Mouse (Mus musculus) heart, embryonic 12.5 days (tissue): Measurements from ENCODE around the gene Efcab5. TPM values are rescaled to one million over a fixed set of nuclear protein-coding genes. Genes with fewer than 3 reads are reported as not detected.

Source experiments
- ATAC-seq: fragments of 200-750 bp; cut with Nextera tagmentation; 2 replicates; pipeline ENCODE4 v1.8.0; 2017; ENCODE audit warnings: moderate TSS enrichment, moderate library complexity; ENCODE audit not compliant: insufficient number of reproducible peaks, low FRiP score
- H3K27ac ChIP-seq: fragments of 300-500 bp; sonication (generic); 2 replicates; pipeline ENCODE4 v1.5.1; 2016; ENCODE audit warnings: mild to moderate bottlenecking, moderate library complexity; ENCODE audit not compliant: poor library complexity, severe bottlenecking
- H3K27me3 ChIP-seq: fragments of 300-500 bp; sonication (generic); replicated peaks from 2 replicates; pipeline ENCODE4 v1.6.1; 2016; ENCODE audit warnings: mild to moderate bottlenecking, moderate library complexity
- H3K36me3 ChIP-seq: fragments of 300-500 bp; sonication (generic); 2 replicates; pipeline ENCODE4 v1.6.1; 2016; ENCODE audit warnings: mild to moderate bottlenecking, moderate library complexity
- H3K4me1 ChIP-seq: fragments of 300-500 bp; sonication (generic); replicated peaks from 2 replicates; pipeline ENCODE4 v1.6.1; 2016; ENCODE audit warnings: mild to moderate bottlenecking
- H3K4me2 ChIP-seq: fragments of 300-500 bp; sonication (generic); 2 replicates; pipeline ENCODE4 v1.6.1; 2016; ENCODE audit warnings: mild to moderate bottlenecking, moderate library complexity
- H3K4me3 ChIP-seq: fragments of 300-500 bp; sonication (generic); 2 replicates; pipeline ENCODE4 v1.5.1; 2016; ENCODE audit warnings: mild to moderate bottlenecking
- H3K9ac ChIP-seq: fragments of 300-500 bp; sonication (generic); 2 replicates; pipeline ENCODE4 v1.6.1; 2016; ENCODE audit warnings: mild to moderate bottlenecking, moderate library complexity
- H3K9me3 ChIP-seq: fragments of 300-500 bp; sonication (generic); replicated peaks from 2 replicates; pipeline ENCODE4 v1.6.1; 2016; ENCODE audit warnings: mild to moderate bottlenecking, moderate library complexity
- WGBS: fragments of 180-500 bp; shearing (Covaris S2); methylation state at CpG from one replicate; pipeline ENCODE4 v1.1.7; 2016; 5-methylcytosine and 5-hydroxymethylcytosine counted together
- microRNA counts: library from miRNA; unstranded; fragments of <30 nt; microRNA quantifications from one replicate; lab custom pipeline; 2017
- microRNA-seq: library from miRNA; unstranded; fragments of <30 nt; microRNA quantifications from one replicate; pipeline ENCODE4, GENCODE M21; 2017
- polyA plus RNA-seq: library from polyadenylated mRNA; unstranded; fragments of >200 nt; fragmentation: Nextera tagmentation; extraction: Ambion mirVana; gene quantifications from 2 replicates; pipeline ENCODE4 v1.2.1, GENCODE M21; 2016

Gene Efcab5
- polyA plus RNA-seq, 1 experiment from 2014 or later = 0.11 TPM

- 0 out of 2 replicates have a peak, but pooled peaks cover 3% of the 10 kb centered on the region for H3K4me1 ChIP-seq
- WGBS = 80% methylated on average over 4 of the region's 4 CpGs
- no peaks in the 10 kb centered on the region for H3K9me3 ChIP-seq
- H3K4me2 ChIP-seq = no peak overlapping the region
- H3K9ac ChIP-seq = no peak overlapping the region
- H3K4me3 ChIP-seq = no peak overlapping the region
- no peak for ATAC-seq
- no peak overlapping the region for H3K27ac ChIP-seq
- H3K36me3 ChIP-seq = peaks cover 39% of the 10 kb centered on the region
- no peaks in the 10 kb centered on the region for H3K27me3 ChIP-seq
These were observed 118.0 kb downstream of the Efcab5 start for GRCm38 (mm10) chr11:77070721-77071120.

- H3K27ac ChIP-seq = no peak overlapping the region
- H3K9ac ChIP-seq = no peak overlapping the region
- 70% methylated on average over 4 of the region's 4 CpGs for WGBS
- H3K27me3 ChIP-seq = no peaks in the 10 kb centered on the region
- no peak for ATAC-seq
- no peaks in the 10 kb centered on the region for H3K9me3 ChIP-seq
- H3K36me3 ChIP-seq = peaks cover 23% of the 10 kb centered on the region
- H3K4me3 ChIP-seq = no peak overlapping the region
- H3K4me2 ChIP-seq = no peak overlapping the region
- 0 out of 2 replicates have a peak, but pooled peaks cover 7% of the 10 kb centered on the region for H3K4me1 ChIP-seq
These were observed 119.9 kb downstream of the Efcab5 start for GRCm38 (mm10) chr11:77068825-77069224.

- 90% methylated on average over 2 of the region's 2 CpGs for WGBS
- Histone ChIP-seq H3K27me3 (no peaks in the 10 kb centered on the region), H3K4me1 (0 out of 2 replicates have a peak, but pooled peaks cover 3% of the 10 kb centered on the region), H3K4me3 (no peak overlapping the region), H3K9ac (no peak overlapping the region), H3K9me3 (no peaks in the 10 kb centered on the region), H3K4me2 (no peak overlapping the region), H3K36me3 (peaks cover 13% of the 10 kb centered on the region; the same call in 1 of the 2 replicates), H3K27ac (no peak overlapping the region)
- no peak for ATAC-seq
These were observed 125.4 kb downstream of the Efcab5 start for GRCm38 (mm10) chr11:77063406-77063805.

- Histone ChIP-seq H3K36me3 (peaks cover 10% of the 10 kb centered on the region; the same call in 1 of the 2 replicates), H3K4me3 (no peak overlapping the region), H3K9ac (no peak overlapping the region), H3K4me2 (no peak overlapping the region), H3K9me3 (no peaks in the 10 kb centered on the region), H3K27ac (no peak overlapping the region), H3K4me1 (0 out of 2 replicates have a peak, but pooled peaks cover 3% of the 10 kb centered on the region), H3K27me3 (no peaks in the 10 kb centered on the region)
- no peak for ATAC-seq
- WGBS = 67% methylated on average over 5 of the region's 5 CpGs
These were observed 126.8 kb downstream of the Efcab5 start for GRCm38 (mm10) chr11:77061951-77062350.

- ATAC-seq = no peak
- no peaks in the 10 kb centered on the region for H3K9me3 ChIP-seq
- no peaks in the 10 kb centered on the region for H3K27me3 ChIP-seq
- H3K9ac ChIP-seq = no peak overlapping the region
- H3K4me3 ChIP-seq = no peak overlapping the region
- H3K4me1 ChIP-seq = no peaks in the 10 kb centered on the region
- no peak overlapping the region for H3K27ac ChIP-seq
- no peak overlapping the region for H3K4me2 ChIP-seq
- WGBS = 93% methylated on average over 2 of the region's 2 CpGs
- peaks cover 23% of the 10 kb centered on the region for H3K36me3 ChIP-seq
These were observed 146.0 kb downstream of the Efcab5 start for GRCm38 (mm10) chr11:77042816-77043215.

GRCm38 (mm10) chr11:77041891-77042290, 146.9 kb downstream of the Efcab5 start:
- no peaks in the 10 kb centered on the region for H3K4me1 ChIP-seq
- peaks cover 19% of the 10 kb centered on the region for H3K36me3 ChIP-seq
- H3K9me3 ChIP-seq = no peaks in the 10 kb centered on the region
- no peaks in the 10 kb centered on the region for H3K27me3 ChIP-seq
- no peak overlapping the region for H3K9ac ChIP-seq
- no peak for ATAC-seq
- H3K4me3 ChIP-seq = no peak overlapping the region
- H3K27ac ChIP-seq = no peak overlapping the region
- 86% methylated on average over 4 of the region's 4 CpGs for WGBS
- H3K4me2 ChIP-seq = no peak overlapping the region

MicroRNA genes within 50 kb of the gene (microRNA counts, 519-probe panel; counts per million panel counts)
- microRNA mmu-miR-423-3p (lab: Ali Mortazavi, UCI) (4,726 counts per million, percentile 50 among the panel's probes with 10 or more counts), microRNA mmu-miR-423-5p (lab: Ali Mortazavi, UCI) (3,568 counts per million, percentile 21 among the panel's probes with 10 or more counts)

Small RNA genes within 50 kb of the gene (microRNA-seq; reads per million reads assigned to microRNA genes)
- 6,122 reads per million, percentile 93 among the genes with 10 or more reads in this experiment for gene Mir423

Other genes with a start within 250 kb of the Efcab5 start
- gene Slc6a4, start 190.4 kb downstream of the Efcab5 start, polyA plus RNA-seq = 1.3 and 1.6 TPM in 2 replicates
- gene Nsrp1, start 110.5 kb downstream of the Efcab5 start, polyA plus RNA-seq = 42.9 and 52.8 TPM in 2 replicates
- 29.8 and 33.4 TPM in 2 replicates for gene Ssh2, start 27.3 kb upstream of the Efcab5 start, polyA plus RNA-seq